9 mouse cellular contexts compared by ENCODE assay signal in genomic region chrX:141721725-141722124, GRCm38 (mm10). TPM values are rescaled to one million over a fixed set of nuclear protein-coding genes. Genes with fewer than 3 reads are reported as not detected.
DNase-seq lines count a peak whose midpoint lies in the region; ATAC-seq and TF ChIP-seq lines count a peak whose summit lies in the region.
"Had no signal": no experiment of that assay in that cellular context is flagged by ENCODE, and none has a peak within 500 bp of the region (broad histone marks: within the 10 kb centered on the region; RNA-seq: fewer than 3 reads in every experiment).

No protein-coding gene starts in this region.

- 16% methylated on average over 33 of the region's 33 CpGs for WGBS in forebrain, embryonic 13.5 days
- WGBS in kidney, postnatal 0 days: 27% methylated on average over 33 of the region's 33 CpGs
- 19% methylated on average over 32 of the region's 33 CpGs for WGBS in midbrain, embryonic 15.5 days

- peaks cover 61% of the 10 kb centered on the region for H3K27me3 ChIP-seq in forebrain, embryonic 13.5 days
- peaks cover 37% of the 10 kb centered on the region for H3K27me3 ChIP-seq in kidney, postnatal 0 days (ENCODE audit: insufficient read depth, low read length)
- peaks cover 59% of the 10 kb centered on the region for H3K27me3 ChIP-seq in midbrain, embryonic 15.5 days (replicated peaks)

- H3K9me3 ChIP-seq in forebrain, embryonic 13.5 days (replicated peaks): no peaks in the 10 kb centered on the region
- no peaks in the 10 kb centered on the region for H3K9me3 ChIP-seq in kidney, postnatal 0 days (replicated peaks; ENCODE audit: low read length)
- no peaks in the 10 kb centered on the region for H3K9me3 ChIP-seq in midbrain, embryonic 15.5 days

- peak overlapping the region; percentile 36 for H3K4me3 ChIP-seq in forebrain, embryonic 13.5 days
- peak overlapping the region; percentile 29 for H3K4me3 ChIP-seq in kidney, postnatal 0 days (replicated peaks; ENCODE audit: low read depth, low read length)
- H3K4me3 ChIP-seq in midbrain, embryonic 15.5 days: peak overlapping the region; percentile 41
- H3K4me3 ChIP-seq: megakaryocyte, embryonic 14.5 days had no signal

- ATAC-seq in forebrain, embryonic 13.5 days: no peak
- ATAC-seq in kidney, postnatal 0 days (replicated peaks; ENCODE audit: low FRiP score, low read depth): no peak
- ATAC-seq in midbrain, embryonic 15.5 days (replicated peaks): no peak

- no peak overlapping the region; the same call in 1 of the 2 replicates for H3K9ac ChIP-seq in forebrain, embryonic 13.5 days
- H3K9ac ChIP-seq in kidney, postnatal 0 days (ENCODE audit: low read depth, low read length): no peak overlapping the region
- H3K9ac ChIP-seq in midbrain, embryonic 15.5 days: no peak overlapping the region

- no peaks in the 10 kb centered on the region for H3K36me3 ChIP-seq in forebrain, embryonic 13.5 days (ENCODE audit: poor library complexity, severe bottlenecking)
- H3K36me3 ChIP-seq in kidney, postnatal 0 days (ENCODE audit: insufficient read depth, low read length): no peaks in the 10 kb centered on the region
- H3K36me3 ChIP-seq in midbrain, embryonic 15.5 days (replicated peaks): no peaks in the 10 kb centered on the region

- H3K4me1 ChIP-seq in forebrain, embryonic 13.5 days: peaks cover 12% of the 10 kb centered on the region
- no peaks in the 10 kb centered on the region for H3K4me1 ChIP-seq in kidney, postnatal 0 days (replicated peaks; ENCODE audit: insufficient read depth, low read length)
- H3K4me1 ChIP-seq in midbrain, embryonic 15.5 days: peaks cover 14% of the 10 kb centered on the region

- no peak overlapping the region for H3K27ac ChIP-seq in forebrain, embryonic 13.5 days
- H3K27ac ChIP-seq in kidney, postnatal 0 days: no peak overlapping the region
- no peak overlapping the region for H3K27ac ChIP-seq in midbrain, embryonic 15.5 days

- H3K4me2 ChIP-seq in forebrain, embryonic 13.5 days: peak overlapping the region; percentile 63
- H3K4me2 ChIP-seq in kidney, postnatal 0 days (ENCODE audit: low read length): peak overlapping the region; percentile 62
- H3K4me2 ChIP-seq in midbrain, embryonic 15.5 days: peak overlapping the region; percentile 70

- DNase-seq in ovary, postnatal 36 days (ENCODE audit: low spot score): peak; percentile 21
- DNase-seq in ovary, postnatal 14 days (ENCODE audit: low spot score): no peak
- DNase-seq in kidney, postnatal 0 days (ENCODE audit: low spot score): no peak
- DNase-seq in spleen, postnatal 10 days (ENCODE audit: low spot score in 2 of 2): no peak
- no peak for DNase-seq in c-Kit-positive CD71-positive TER-119-positive erythroid progenitor cells, embryonic 14.5 days (ENCODE audit: low spot score)
- no peak for DNase-seq in frontal cortex, postnatal 36 days (ENCODE audit: low spot score in 2 of 2)

- no peak for TF ChIP-seq CTCF in kidney, postnatal 0 days (IDR thresholded peaks at IDR 0.05; ENCODE audit: low read depth)

RNA-seq across cellular contexts. Expression of gene Irs4, which starts 3.3 kb away (rescaled TPM):
- 0.70 and 1.9 TPM in 2 replicates for polyA plus RNA-seq in forebrain, embryonic 13.5 days (2015; fragmentation: Nextera tagmentation; extraction: Ambion mirVana)
- 0.04 TPM in 1 of 2 replicates, not detected in the other for polyA plus RNA-seq in kidney, postnatal 0 days (2015; fragmentation: Nextera tagmentation; extraction: Ambion mirVana)
- polyA plus RNA-seq in midbrain, embryonic 15.5 days (2015; fragmentation: Nextera tagmentation; extraction: Ambion mirVana): 2.7 and 2.9 TPM in 2 replicates
